Comparison of ENCODE assay signal across 26 mouse cellular contexts in the genomic region with DNA sequence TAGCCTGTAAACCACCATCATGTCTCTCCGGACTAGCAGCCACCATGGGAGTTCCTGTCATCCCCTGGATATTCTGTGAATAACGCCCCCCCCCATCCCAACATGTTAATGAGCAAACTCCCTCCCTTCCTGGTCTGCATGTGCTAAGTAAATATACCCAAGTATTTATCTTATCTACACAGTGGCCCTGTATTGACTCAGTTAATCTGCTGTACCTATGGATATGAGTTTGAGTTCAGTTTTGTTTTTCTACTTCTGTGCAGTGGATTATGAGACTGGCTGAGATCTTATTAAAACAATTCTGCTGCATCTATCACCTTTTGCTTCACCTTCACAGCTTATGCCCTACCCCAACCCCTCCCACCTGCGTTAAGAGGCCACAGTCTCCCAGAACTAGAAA. TPM values are rescaled to one million over a fixed set of nuclear protein-coding genes. Genes with fewer than 3 reads are reported as not detected.
A peak's percentile ranks its signal among the peaks of the same experiment; 100 is the strongest.
DNase-seq lines count a peak whose midpoint lies in the region; ATAC-seq and TF ChIP-seq lines count a peak whose summit lies in the region.
"Had no signal": no experiment of that assay in that cellular context is flagged by ENCODE, and none has a peak within 500 bp of the region (broad histone marks: within the 10 kb centered on the region; RNA-seq: fewer than 3 reads in every experiment).

No protein-coding gene starts in this region.

- H3K4me2 ChIP-seq in hindbrain, embryonic 11.5 days (replicated peaks; ENCODE audit: low read depth, low read length) = no peak overlapping the region
- no peak overlapping the region for H3K4me2 ChIP-seq in hindbrain, embryonic 16.5 days (ENCODE audit: low read length)
- H3K4me2 ChIP-seq in midbrain, embryonic 16.5 days (ENCODE audit: low read length) = 0 out of 2 replicates have a peak overlapping the region, but pooled peaks have one; percentile 17
- no peak overlapping the region for H3K4me2 ChIP-seq in midbrain, postnatal 0 days (ENCODE audit: low read depth, low read length, poor library complexity, severe bottlenecking)
- peak overlapping the region; percentile 24 for H3K4me2 ChIP-seq in neural tube, embryonic 14.5 days (ENCODE audit: low read depth, low read length)
- H3K4me2 ChIP-seq: heart, embryonic 12.5 days; hindbrain, embryonic 15.5 days; kidney, embryonic 15.5 days; liver, embryonic 13.5 days; midbrain, embryonic 15.5 days had no signal

- no peak for ATAC-seq in hindbrain, embryonic 11.5 days (ENCODE audit: low FRiP score)
- ATAC-seq in hindbrain, embryonic 16.5 days = no peak
- no peak for ATAC-seq in midbrain, embryonic 16.5 days
- ATAC-seq in midbrain, postnatal 0 days (ENCODE audit: low FRiP score) = no peak
- no peak for ATAC-seq in neural tube, embryonic 14.5 days (ENCODE audit: low read depth)
- ATAC-seq in erythroid progenitor cell, adult 5-6 weeks (replicated peaks; ENCODE audit: low FRiP score, poor library complexity, severe bottlenecking) = no peak
- ATAC-seq: midbrain, embryonic 15.5 days had no signal

- H3K36me3 ChIP-seq in hindbrain, embryonic 11.5 days (ENCODE audit: control insufficient read depth, insufficient read depth, low read length) = no peaks in the 10 kb centered on the region
- H3K36me3 ChIP-seq in hindbrain, embryonic 16.5 days (ENCODE audit: control insufficient read depth, insufficient read depth, low read length) = no peaks in the 10 kb centered on the region
- H3K36me3 ChIP-seq in midbrain, embryonic 16.5 days (ENCODE audit: control insufficient read depth, insufficient read depth, low read length) = no peaks in the 10 kb centered on the region
- H3K36me3 ChIP-seq in midbrain, postnatal 0 days (ENCODE audit: insufficient read depth, low read length) = no peaks in the 10 kb centered on the region
- H3K36me3 ChIP-seq in neural tube, embryonic 14.5 days (ENCODE audit: control insufficient read depth, insufficient read depth, low read length) = no peaks in the 10 kb centered on the region
- H3K36me3 ChIP-seq: G1E; heart, embryonic 12.5 days; hindbrain, embryonic 15.5 days; kidney, embryonic 15.5 days; liver, embryonic 13.5 days; midbrain, embryonic 15.5 days had no signal

- no peaks in the 10 kb centered on the region for H3K4me1 ChIP-seq in hindbrain, embryonic 11.5 days (replicated peaks; ENCODE audit: control insufficient read depth, insufficient read depth, low read length)
- H3K4me1 ChIP-seq in hindbrain, embryonic 16.5 days (ENCODE audit: control insufficient read depth, insufficient read depth, low read depth, low read length) = no peaks in the 10 kb centered on the region
- H3K4me1 ChIP-seq in midbrain, embryonic 16.5 days (ENCODE audit: control insufficient read depth, insufficient read depth, low read length) = no peaks in the 10 kb centered on the region; the same call in 1 of the 2 replicates
- no peaks in the 10 kb centered on the region for H3K4me1 ChIP-seq in midbrain, postnatal 0 days (ENCODE audit: insufficient read depth, low read length)
- H3K4me1 ChIP-seq in neural tube, embryonic 14.5 days (ENCODE audit: control insufficient read depth, insufficient read depth, low read length) = no peaks in the 10 kb centered on the region
- H3K4me1 ChIP-seq: liver, embryonic 13.5 days; midbrain, embryonic 15.5 days had no signal

- H3K27ac ChIP-seq in hindbrain, embryonic 11.5 days (ENCODE audit: low read depth, low read length) = no peak overlapping the region
- no peak overlapping the region for H3K27ac ChIP-seq in hindbrain, embryonic 16.5 days (ENCODE audit: low read depth, low read length)
- H3K27ac ChIP-seq in midbrain, embryonic 16.5 days (ENCODE audit: low read length) = no peak overlapping the region
- H3K27ac ChIP-seq in midbrain, postnatal 0 days (ENCODE audit: low read depth, low read length) = no peak overlapping the region
- no peak overlapping the region for H3K27ac ChIP-seq in neural tube, embryonic 14.5 days (ENCODE audit: low read depth, low read length)
- H3K27ac ChIP-seq: embryonic facial prominence, embryonic 10.5 days; hindbrain, embryonic 15.5 days; kidney, embryonic 15.5 days; liver, embryonic 13.5 days; midbrain, embryonic 15.5 days had no signal

- DNase-seq in hindbrain, embryonic 11.5 days (ENCODE audit: low spot score) = peak; percentile 14
- no peak for DNase-seq in midbrain, postnatal 0 days (ENCODE audit: low spot score)
- no peak for DNase-seq in urinary bladder, adult 18-20 months (ENCODE audit: low spot score in 2 of 2)
- DNase-seq: adrenal gland, adult 8-10 months; B cell, adult 2 months; cerebellum, adult 11-12 months; gastrocnemius, postnatal 25 days; heart, adult 18-20 months; heart, postnatal 10 days; kidney, adult 11 months; kidney, postnatal 36 days; liver, embryonic 13.5 days; lung, adult 2 months; lung, postnatal 14 days had no signal

- H3K27me3 ChIP-seq in hindbrain, embryonic 11.5 days (ENCODE audit: control insufficient read depth, insufficient read depth, low read length) = peaks cover 87% of the 10 kb centered on the region
- H3K27me3 ChIP-seq in hindbrain, embryonic 16.5 days (replicated peaks; ENCODE audit: control insufficient read depth, insufficient read depth, low read length) = peaks cover 64% of the 10 kb centered on the region
- H3K27me3 ChIP-seq in midbrain, embryonic 16.5 days (ENCODE audit: control insufficient read depth, insufficient read depth, low read depth, low read length) = peaks cover 62% of the 10 kb centered on the region
- peaks cover 82% of the 10 kb centered on the region for H3K27me3 ChIP-seq in midbrain, postnatal 0 days (ENCODE audit: insufficient read depth, low read length)
- H3K27me3 ChIP-seq in neural tube, embryonic 14.5 days (ENCODE audit: control insufficient read depth, insufficient read depth, low read length) = peaks cover 74% of the 10 kb centered on the region
- H3K27me3 ChIP-seq: CH12.LX had no signal

- no peak overlapping the region for H3K9ac ChIP-seq in hindbrain, embryonic 11.5 days (ENCODE audit: low read depth, low read length)
- no peak overlapping the region for H3K9ac ChIP-seq in hindbrain, embryonic 16.5 days (ENCODE audit: low read depth, low read length)
- no peak overlapping the region for H3K9ac ChIP-seq in midbrain, embryonic 16.5 days (ENCODE audit: low read depth, low read length)
- no peak overlapping the region for H3K9ac ChIP-seq in midbrain, postnatal 0 days (replicated peaks; ENCODE audit: low read length, poor library complexity, severe bottlenecking)
- H3K9ac ChIP-seq in neural tube, embryonic 14.5 days (replicated peaks; ENCODE audit: low read depth, low read length) = no peak overlapping the region
- H3K9ac ChIP-seq: heart, embryonic 12.5 days; hindbrain, embryonic 15.5 days; kidney, embryonic 15.5 days; liver, embryonic 13.5 days; midbrain, embryonic 15.5 days had no signal

- no peak overlapping the region for H3K4me3 ChIP-seq in hindbrain, embryonic 11.5 days (ENCODE audit: low read depth, low read length)
- no peak overlapping the region for H3K4me3 ChIP-seq in hindbrain, embryonic 16.5 days (ENCODE audit: low read length)
- H3K4me3 ChIP-seq in midbrain, embryonic 16.5 days (ENCODE audit: low read depth, low read length) = no peak overlapping the region
- H3K4me3 ChIP-seq in midbrain, postnatal 0 days (ENCODE audit: low read depth, low read length) = no peak overlapping the region
- H3K4me3 ChIP-seq in neural tube, embryonic 14.5 days (ENCODE audit: low read depth, low read length) = peak overlapping the region; percentile 3; the same call in 1 of the 2 replicates
- H3K4me3 ChIP-seq: heart, embryonic 12.5 days; hindbrain, embryonic 15.5 days; kidney, embryonic 15.5 days; liver, embryonic 13.5 days; midbrain, embryonic 15.5 days had no signal

- no peaks in the 10 kb centered on the region for H3K9me3 ChIP-seq in hindbrain, embryonic 11.5 days (ENCODE audit: control insufficient read depth, low read length)
- H3K9me3 ChIP-seq in hindbrain, embryonic 16.5 days (ENCODE audit: control insufficient read depth, low read length) = no peaks in the 10 kb centered on the region
- no peaks in the 10 kb centered on the region for H3K9me3 ChIP-seq in midbrain, embryonic 16.5 days (replicated peaks; ENCODE audit: control insufficient read depth, low read length, poor library complexity, severe bottlenecking)
- H3K9me3 ChIP-seq in midbrain, postnatal 0 days (ENCODE audit: low read length) = no peaks in the 10 kb centered on the region
- no peaks in the 10 kb centered on the region for H3K9me3 ChIP-seq in neural tube, embryonic 14.5 days (ENCODE audit: control insufficient read depth, low read length)
- H3K9me3 ChIP-seq: embryonic facial prominence, embryonic 10.5 days; heart, embryonic 12.5 days; hindbrain, embryonic 15.5 days; kidney, embryonic 15.5 days; liver, embryonic 13.5 days; midbrain, embryonic 15.5 days had no signal

- no peak for TF ChIP-seq CTCF in midbrain, postnatal 0 days (IDR thresholded peaks at IDR 0.05)

- WGBS in hindbrain, embryonic 11.5 days = 6% methylated on average over 3 of the region's 3 CpGs
- 7% methylated on average over 3 of the region's 3 CpGs for WGBS in hindbrain, embryonic 16.5 days
- WGBS in midbrain, embryonic 16.5 days = 6% methylated on average over 3 of the region's 3 CpGs
- WGBS in midbrain, postnatal 0 days = 0% methylated on average over 3 of the region's 3 CpGs
- WGBS in neural tube, embryonic 14.5 days = 1% methylated on average over 3 of the region's 3 CpGs

RNA-seq across cellular contexts. Expression of a gene that starts 7.8 kb away (rescaled TPM):
- 46.5 and 60.5 TPM in 2 replicates for polyA plus RNA-seq in hindbrain, embryonic 11.5 days (2014; fragmentation: Nextera tagmentation; extraction: Ambion mirVana)
- 14.6 and 29.3 TPM in 2 replicates for polyA plus RNA-seq in hindbrain, embryonic 16.5 days (2015; fragmentation: Nextera tagmentation; extraction: Ambion mirVana)
- 25.5 and 47.6 TPM in 2 replicates for polyA plus RNA-seq in midbrain, embryonic 16.5 days (2015; fragmentation: Nextera tagmentation; extraction: Ambion mirVana)
- 6.8 and 12.3 TPM in 2 replicates for total RNA-seq in midbrain, postnatal 0 days (2014; rRNA removed)
- polyA plus RNA-seq in midbrain, postnatal 0 days (2015; fragmentation: Nextera tagmentation; extraction: Ambion mirVana) = 13.2 and 25.8 TPM in 2 replicates
- 30.4 and 85.9 TPM in 2 replicates for polyA plus RNA-seq in neural tube, embryonic 14.5 days (2014; fragmentation: Nextera tagmentation; extraction: Ambion mirVana)
- not detected in 2 replicates for total RNA-seq in erythroid progenitor cell, adult 5-6 weeks (2015; ENCODE audit: low replicate concordance)
- not detected in 2 replicates for total RNA-seq in erythroid progenitor cell, adult 5-6 weeks (2017; ENCODE audit: low replicate concordance)
- total RNA-seq: CH12.LX; gastrocnemius, postnatal 25 days; layer of hippocampus, adult 8-10 months had no signal
- polyA plus RNA-seq: G1E had no signal

Comparison
In these comparisons a context has a peak if more than half of its experiments do, and no peak if none do; other contexts are left out.
1. H3K4me2 ChIP-seq: peak in midbrain, embryonic 16.5 days (single experiment) and neural tube, embryonic 14.5 days (single experiment); none in hindbrain, embryonic 11.5 days (single experiment), hindbrain, embryonic 16.5 days (single experiment) and midbrain, postnatal 0 days (single experiment).